Mouse (Mus musculus) E14TG2a.4 (cell line): ENCODE results near the gene Hoxa7.

ENCODE experiments used
- CTCF ChIP-seq: conservative IDR thresholded peaks from 2 replicates; pipeline ENCODE4 v1.5.1; 2014; ENCODE audit warnings: low read length
- POU5F1 ChIP-seq: IDR thresholded peaks from 2 replicates; pipeline ENCODE4 v1.6.1; 2014; ENCODE audit warnings: low read length, borderline replicate concordance

GRCm38 (mm10) chr6:52246403-52246803 lies 24.7 kb upstream of the Hoxa7 start:
- TF ChIP-seq CTCF (no peak), POU5F1 (no peak)
